Mouse (Mus musculus) heart, postnatal 25 days (tissue): ENCODE measurements around the gene Ackr3. TPM values are rescaled to one million over a fixed set of nuclear protein-coding genes. Genes with fewer than 3 reads are reported as not detected.

Experiments used
- DNase-seq: peaks from one replicate; pipeline ENCODE4 v3.0.0; 2022; ENCODE audit warnings: low spot score
- intact Hi-C: fragments of 180-260 bp; cut with DNase I; formaldehyde crosslinking; loops from one replicate; pipeline ENCODE4 v1.15.1; 2025
- total RNA-seq, 2 experiments: library from RNA; stranded (reverse); gene quantifications; 2 replicates each; pipeline ENCODE4 v1.2.3; 2021

Ackr3 gene
- total RNA-seq, 2 experiments from 2014 or later, result 64.4 to 75.8 TPM

GRCm38 (mm10) chr1:90202207-90202978 is 1.4 kb upstream of the Ackr3 start:
- intact Hi-C loops, result loop anchor here (2.0 kb wide), 1 partner anchor 166 kb away; no protein-coding TSS in a partner anchor
- peak; percentile 85 for DNase-seq

GRCm38 (mm10) chr1:90203341-90203740 is 439 bp upstream of the Ackr3 start:
- intact Hi-C loops, result loop anchor here (2.0 kb wide), 1 partner anchor 165 kb away; no protein-coding TSS in a partner anchor
- no peak for DNase-seq

GRCm38 (mm10) chr1:90204821-90205220 is 1.0 kb downstream of the Ackr3 start:
- intact Hi-C loops, result loop anchor here (1.0 to 5.0 kb wide), 4 partner anchors 40 to 383 kb away; no protein-coding TSS in a partner anchor
- no peak for DNase-seq

DNA sequence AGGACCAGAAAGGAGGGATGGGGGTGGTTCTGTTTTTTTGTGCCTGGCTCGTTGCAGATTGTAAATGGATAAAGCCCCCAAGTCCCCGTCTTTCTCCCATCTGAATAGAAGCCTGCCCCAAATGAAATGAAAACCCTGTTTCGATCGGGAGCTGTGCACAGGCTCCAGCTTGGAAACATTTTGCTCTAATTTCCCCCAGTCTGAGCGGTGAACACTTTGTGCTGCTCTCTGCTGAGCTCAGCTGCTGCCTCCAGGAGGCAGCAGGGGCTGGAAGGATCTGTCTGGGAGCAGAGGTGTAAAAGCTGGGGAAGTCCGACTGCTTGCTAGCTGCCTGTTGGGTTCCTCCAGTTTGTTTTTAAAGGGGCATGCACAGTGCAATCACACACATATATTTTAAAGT is 1.4 kb downstream of the Ackr3 start:
- no peak for DNase-seq
- intact Hi-C loops, result loop anchor here (1.0 to 5.0 kb wide), 4 partner anchors 40 to 383 kb away; no protein-coding TSS in a partner anchor

DNA sequence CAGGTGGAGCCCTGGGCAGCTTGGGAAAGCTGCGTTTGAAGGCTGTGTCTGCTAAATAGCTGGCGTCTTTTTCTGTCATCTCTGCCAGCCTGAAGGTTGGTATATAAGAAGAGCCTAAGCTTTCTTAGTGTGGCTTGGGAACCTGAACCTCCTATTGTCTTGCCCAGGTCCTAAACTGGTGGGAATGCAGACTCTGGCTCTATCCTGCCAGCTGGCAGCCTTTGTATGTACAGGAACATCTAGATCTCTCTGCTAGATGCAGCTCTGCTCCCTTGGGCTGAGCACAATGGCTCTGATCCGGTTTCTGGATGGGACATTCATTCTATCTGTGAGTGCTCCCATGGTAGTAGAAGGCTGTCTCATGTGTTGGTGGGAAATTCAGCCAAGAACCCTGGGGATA is 2.9 kb downstream of the Ackr3 start:
- DNase-seq, result no peak

GRCm38 (mm10) chr1:90207279-90207678 is 3.5 kb downstream of the Ackr3 start:
- DNase-seq, result no peak
- intact Hi-C loops, result loop anchor here (5.0 kb wide), 2 partner anchors 80 to 285 kb away; no protein-coding TSS in a partner anchor

More for the DNA sequence above, 2.9 kb downstream of the Ackr3 start:
- intact Hi-C loops, result loop anchor here (5.0 kb wide), 2 partner anchors 81 to 286 kb away; no protein-coding TSS in a partner anchor

DNA sequence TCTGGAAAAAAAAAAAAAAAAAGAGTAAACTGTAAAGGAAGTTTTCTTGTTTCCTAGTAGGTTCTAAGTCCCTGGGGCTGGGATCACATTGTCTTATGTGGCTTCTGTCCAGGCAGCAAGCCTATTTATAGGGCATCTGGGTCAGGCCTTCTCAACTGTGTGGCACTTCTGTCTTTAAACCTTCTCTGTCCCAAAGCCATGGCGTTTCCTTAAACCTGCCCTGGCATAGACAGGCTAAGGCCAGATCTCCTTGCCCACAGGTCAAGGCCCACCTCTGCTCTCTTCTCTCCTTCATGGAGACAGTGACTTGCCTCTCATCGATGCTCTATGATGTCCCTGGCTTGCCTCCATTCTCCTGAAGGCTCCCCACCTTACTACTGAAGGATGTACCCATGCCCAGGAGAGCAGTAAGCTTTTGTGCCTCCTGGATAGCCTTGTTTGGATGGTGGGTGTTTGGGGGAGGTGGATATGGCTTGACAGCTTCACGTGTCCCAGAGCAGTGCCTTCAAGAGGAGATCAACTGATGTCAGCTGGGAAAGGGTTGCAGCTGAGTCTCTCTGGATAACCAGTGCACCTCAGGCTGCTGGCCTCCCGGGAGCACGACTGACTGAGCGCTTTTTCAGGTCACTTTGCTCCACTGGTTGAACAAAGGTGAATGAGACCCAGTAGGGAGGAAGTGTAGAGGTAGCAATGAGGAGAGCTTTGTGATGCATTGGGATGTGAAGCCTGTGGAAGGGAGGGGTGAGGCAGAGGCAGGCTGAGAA is 4.1 kb downstream of the Ackr3 start:
- DNase-seq, result no peak
- intact Hi-C loops, result loop anchor here (2.0 to 5.0 kb wide), 3 partner anchors 27 to 284 kb away; no protein-coding TSS in a partner anchor

DNA sequence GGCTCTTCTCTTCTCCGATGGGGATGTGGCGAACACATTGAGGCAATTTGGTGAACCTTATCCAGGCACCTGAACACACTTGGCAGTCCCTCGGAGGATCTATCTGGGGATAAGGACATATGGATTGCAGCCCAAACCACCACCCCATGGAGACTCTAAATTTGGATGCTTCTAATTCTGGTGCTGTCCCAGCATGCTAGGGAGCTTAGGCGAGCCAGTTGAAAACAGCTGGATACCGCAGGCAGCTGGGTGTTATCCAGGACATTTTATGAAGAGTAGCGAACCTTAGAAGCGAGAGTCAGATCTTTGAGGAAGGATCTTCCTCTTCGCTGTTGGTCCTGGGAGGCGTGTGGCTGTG is 4.7 kb downstream of the Ackr3 start:
- intact Hi-C loops, result loop anchor here (2.0 to 5.0 kb wide), 3 partner anchors 26 to 284 kb away; no protein-coding TSS in a partner anchor
- DNase-seq, result no peak

- intact Hi-C loops, result loop anchor here (2.0 to 5.0 kb wide), 3 partner anchors 26 to 283 kb away; no protein-coding TSS in a partner anchor
- no peak for DNase-seq
Observed at GRCm38 (mm10) chr1:90209069-90209468, 5.3 kb downstream of the Ackr3 start.

DNA sequence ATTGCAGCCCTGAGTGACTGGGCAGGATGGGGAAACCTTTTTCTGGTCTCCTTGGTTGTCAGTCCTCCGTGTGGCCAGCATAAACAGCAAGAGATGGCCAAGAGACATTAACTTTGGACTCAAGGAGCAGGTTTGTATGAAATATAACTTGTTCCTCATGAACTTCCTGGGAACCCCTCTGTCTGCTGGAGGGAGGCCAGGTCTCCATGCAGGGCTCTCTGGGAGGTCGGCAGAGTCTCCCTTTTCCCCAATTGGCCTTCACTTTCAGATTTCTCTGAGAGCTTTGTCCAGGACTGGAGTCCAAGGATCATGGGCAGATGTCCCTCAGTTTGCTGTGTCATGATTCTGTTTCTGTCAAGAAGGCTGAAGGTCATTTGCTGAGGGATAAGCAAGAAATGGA is 6.0 kb downstream of the Ackr3 start:
- no peak for DNase-seq
- intact Hi-C loops, result loop anchor here (2.0 to 5.0 kb wide), 3 partner anchors 25 to 283 kb away; no protein-coding TSS in a partner anchor

- intact Hi-C loops, result no loop called here
- DNase-seq, result no peak
Observed at GRCm38 (mm10) chr1:90210346-90210745, 6.6 kb downstream of the Ackr3 start.

GRCm38 (mm10) chr1:90210761-90211160 is 7.0 kb downstream of the Ackr3 start:
- no peak for DNase-seq
- intact Hi-C loops, result no loop called here

DNA sequence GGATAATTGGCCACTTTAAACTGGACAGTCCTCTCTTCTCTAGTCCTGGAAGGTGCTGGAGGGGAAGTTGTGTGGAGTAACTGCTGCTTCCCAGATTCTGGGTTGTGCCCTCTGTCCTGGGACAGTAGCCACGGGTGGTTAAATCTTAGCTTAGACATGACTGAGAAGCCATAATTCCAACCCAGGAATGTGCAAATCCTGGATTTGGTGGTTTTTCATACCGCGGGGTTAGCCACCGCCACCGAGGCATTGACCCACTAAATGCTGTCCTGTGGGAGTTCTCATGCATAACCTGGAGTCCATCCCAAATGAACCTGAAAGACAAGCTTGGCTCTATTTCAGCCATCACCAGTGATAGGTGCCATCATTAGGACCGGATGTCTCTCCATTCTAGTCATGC is 8.6 kb downstream of the Ackr3 start:
- DNase-seq, result no peak
- intact Hi-C loops, result no loop called here

GRCm38 (mm10) chr1:90212901-90213300 is 9.1 kb downstream of the Ackr3 start:
- DNase-seq, result no peak
- intact Hi-C loops, result no loop called here

DNA sequence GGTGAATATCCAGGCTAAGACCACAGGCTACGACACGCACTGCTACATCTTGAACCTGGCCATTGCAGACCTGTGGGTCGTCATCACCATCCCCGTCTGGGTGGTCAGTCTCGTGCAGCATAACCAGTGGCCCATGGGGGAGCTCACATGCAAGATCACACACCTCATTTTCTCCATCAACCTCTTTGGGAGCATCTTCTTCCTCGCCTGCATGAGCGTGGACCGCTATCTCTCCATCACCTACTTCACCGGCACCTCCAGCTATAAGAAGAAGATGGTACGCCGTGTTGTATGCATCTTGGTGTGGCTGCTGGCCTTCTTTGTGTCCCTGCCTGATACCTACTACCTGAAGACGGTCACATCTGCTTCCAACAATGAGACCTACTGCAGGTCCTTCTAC is 10.2 kb downstream of the Ackr3 start:
- intact Hi-C loops, result no loop called here

DNA sequence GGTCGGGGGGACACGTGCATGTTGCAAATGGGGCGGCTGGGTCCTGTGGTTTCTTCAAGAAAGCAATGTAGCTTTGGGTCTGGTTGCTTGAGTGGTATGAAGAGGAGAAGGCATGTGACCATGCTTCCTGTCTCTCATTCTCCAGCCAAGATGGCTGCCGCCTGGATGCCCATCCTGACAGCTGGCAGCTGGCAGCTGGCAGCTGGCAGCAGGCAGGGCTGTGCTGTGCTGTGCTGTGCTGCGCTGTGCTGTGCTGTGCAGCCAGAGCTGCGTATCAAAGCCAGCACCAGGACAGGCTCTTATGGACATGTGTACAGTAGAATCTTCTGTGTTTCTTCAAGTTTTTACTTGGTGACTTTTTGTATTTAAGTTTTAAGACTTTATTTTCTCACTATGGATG is 11.1 kb downstream of the Ackr3 start:
- intact Hi-C loops, result no loop called here
- DNase-seq, result no peak

More for the DNA sequence above, 10.2 kb downstream of the Ackr3 start:
- no peak for DNase-seq

- no peak for DNase-seq
- intact Hi-C loops, result no loop called here
Observed at GRCm38 (mm10) chr1:90215881-90216280, 12.1 kb downstream of the Ackr3 start.

- no peak for DNase-seq
- intact Hi-C loops, result no loop called here
Observed at GRCm38 (mm10) chr1:90216395-90216794, 12.6 kb downstream of the Ackr3 start.

DNA sequence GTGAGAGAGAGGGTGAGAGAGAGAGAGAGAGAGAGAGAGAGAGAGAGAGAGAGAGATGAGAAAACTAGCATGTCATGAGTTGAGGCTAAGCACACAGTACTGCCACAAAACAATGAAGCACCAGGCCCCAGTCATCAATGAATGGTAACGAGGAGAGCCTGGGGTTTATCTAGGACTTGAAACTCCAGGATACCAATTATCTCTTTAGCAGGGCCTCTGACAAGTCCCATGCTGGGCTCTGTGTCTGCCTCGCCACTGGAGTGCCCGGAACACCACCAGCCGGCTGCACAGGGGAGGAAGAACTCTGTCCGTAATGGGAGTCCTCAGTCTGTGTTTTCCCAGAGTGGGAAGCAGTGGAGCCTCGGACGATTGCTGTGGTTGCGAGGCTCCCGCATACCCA is 16.5 kb downstream of the Ackr3 start:
- no peak for DNase-seq
- intact Hi-C loops, result no loop called here

- no peak for DNase-seq
- intact Hi-C loops, result no loop called here
Observed at GRCm38 (mm10) chr1:90220844-90221243, 17.1 kb downstream of the Ackr3 start.
